Mouse (Mus musculus): ENCODE results near the gene Abhd16a.

The Abhd16a gene

DNA sequence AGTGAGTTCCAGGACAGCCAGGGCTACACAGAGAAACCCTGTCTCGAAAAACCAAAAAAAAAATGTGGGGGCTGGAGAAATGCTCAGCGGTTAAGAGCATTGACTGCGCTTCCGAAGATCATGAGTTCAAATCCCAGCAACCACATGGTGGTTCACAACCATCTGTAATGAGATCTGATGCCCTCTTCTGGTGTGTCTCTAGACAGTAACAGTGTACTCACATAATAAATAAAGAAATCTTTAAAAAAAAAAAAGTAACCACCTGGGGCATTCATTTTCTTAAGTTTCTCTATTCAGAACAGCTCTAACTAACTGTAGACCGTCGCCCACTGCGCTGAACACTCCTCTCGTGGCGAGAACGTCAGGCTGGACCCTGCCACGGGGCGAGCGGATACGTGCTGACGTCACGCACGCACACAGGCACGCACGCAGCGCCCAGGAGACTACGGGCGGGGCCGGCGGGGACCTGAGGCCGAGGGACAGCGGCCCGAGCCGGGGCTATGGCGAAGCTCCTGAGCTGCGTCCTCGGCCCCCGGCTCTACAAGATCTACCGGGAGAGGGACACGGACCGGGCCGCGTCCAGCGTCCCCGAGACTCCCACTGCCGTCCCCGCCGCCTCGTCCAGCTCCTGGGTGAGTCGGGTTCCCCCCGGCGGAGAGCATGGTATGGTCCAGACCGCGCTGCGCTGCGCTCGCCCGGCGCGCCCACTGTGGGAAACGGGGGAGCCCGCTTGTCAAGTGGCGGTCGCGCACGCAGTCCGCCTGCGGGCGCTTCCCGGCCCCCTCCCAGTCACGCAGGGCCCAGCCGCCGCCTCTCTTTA, at the start of gene Abhd16a:
TSS of gene Abhd16a (plus strand) at position 439 of the 820 bp plus-strand sequence.
- DNase-seq (ENCODE audit: low read depth) = peak; percentile 96

DNA sequence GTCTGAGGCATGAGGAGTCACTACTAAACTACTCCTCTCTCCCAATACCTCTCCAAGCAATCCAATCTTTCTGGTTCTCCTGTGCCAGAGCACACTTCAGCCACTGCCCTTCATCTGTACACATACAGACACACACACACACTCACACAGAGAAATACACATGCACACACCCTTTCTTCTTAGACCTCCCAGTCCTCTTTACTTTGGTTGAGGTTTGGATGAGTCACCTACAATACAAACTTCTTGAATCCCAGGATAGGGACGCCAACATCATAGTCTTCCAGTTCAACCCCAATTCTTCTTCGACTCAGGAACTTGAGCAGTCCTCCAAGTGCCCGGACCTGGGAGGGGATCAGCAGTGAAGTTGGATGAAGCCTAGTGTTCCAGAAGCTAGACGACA, 45.3 kb upstream of the Abhd16a start:
- no peak for DNase-seq (ENCODE audit: low read depth)

DNA sequence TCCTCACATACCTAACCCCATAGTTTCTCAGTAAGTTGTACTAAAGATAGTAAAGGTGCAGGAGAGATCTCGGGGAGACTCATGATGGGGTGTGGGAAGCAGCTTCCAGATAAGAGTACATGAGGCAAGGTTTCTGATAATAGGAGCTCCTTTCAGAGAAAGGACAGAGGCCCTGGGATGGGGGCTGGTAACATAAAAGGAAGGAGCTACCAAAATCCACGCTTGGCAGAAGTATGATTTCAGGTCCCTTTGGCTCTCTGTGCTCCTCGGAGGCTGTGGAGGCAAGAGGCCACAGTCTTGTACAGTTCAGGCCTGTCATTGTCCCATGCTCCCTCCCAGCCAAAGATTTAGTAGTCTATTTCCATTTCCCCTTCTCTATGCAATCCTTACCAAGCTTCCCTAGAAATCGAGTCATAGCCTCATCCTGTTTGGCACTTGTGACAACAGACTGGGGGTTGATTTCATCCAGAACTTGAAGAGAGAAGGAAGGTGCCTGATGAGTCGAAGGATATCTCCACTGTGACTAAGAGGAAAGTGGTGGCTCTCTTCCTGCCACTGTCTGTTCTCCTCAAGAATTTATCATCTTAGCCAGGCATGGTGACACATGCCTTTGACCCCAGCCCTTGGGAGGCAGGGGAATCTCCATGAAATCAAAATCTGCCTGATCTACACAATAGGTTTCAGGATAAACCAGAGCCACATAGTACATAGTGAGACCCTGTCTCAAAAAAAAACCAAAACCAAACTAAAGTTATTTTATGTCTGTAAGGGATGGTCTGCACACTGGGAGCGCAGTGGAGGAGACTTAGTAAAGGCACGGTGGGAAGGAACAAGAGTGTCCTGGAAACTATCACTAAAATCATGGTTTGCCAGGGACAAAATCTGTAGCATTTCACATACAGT, 43.9 kb upstream of the Abhd16a start:
- DNase-seq (ENCODE audit: low read depth) = no peak

DNA sequence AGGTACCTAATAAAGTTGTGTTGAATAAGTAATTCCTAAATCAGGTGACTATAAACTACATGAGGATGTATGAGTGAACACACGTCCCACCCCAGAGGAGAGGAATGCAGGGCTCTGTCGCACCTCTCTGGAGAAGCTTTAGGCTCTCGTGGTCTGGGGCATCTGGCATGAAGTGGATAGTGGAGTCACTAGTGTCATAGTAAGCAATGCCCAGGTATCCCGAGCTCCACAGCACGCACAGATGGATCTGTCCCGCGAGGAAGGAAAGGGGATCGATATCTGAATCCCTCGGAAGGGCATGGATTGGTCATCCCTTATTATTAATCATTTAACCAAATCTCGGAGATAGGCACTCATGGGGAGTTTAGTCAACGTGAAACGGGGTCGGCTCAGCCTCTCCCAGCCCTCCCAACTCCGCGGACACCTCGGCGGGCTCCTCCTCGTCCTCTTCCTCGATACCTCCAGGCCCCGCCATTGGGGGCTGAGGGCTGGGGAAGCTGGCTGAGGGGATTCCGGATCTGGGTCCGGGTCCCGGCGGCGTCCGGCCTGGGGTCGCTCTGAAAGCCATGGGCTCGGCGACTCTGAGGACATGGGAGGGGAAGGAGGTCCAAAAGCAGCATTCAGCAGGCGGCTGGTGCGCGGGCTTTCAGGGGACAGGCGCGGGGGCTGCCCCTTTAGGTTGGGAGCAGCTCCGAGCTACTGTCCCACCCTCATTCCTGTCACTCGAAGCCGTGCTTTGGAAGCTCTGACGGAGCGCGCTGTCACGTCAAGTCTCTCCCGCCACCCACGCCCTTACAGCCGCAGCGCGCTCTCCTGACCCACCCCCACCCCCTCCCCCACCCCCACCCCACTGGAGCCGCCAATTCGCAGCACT, 43.0 kb upstream of the Abhd16a start:
- DNase-seq (ENCODE audit: low read depth) = no peak

DNA sequence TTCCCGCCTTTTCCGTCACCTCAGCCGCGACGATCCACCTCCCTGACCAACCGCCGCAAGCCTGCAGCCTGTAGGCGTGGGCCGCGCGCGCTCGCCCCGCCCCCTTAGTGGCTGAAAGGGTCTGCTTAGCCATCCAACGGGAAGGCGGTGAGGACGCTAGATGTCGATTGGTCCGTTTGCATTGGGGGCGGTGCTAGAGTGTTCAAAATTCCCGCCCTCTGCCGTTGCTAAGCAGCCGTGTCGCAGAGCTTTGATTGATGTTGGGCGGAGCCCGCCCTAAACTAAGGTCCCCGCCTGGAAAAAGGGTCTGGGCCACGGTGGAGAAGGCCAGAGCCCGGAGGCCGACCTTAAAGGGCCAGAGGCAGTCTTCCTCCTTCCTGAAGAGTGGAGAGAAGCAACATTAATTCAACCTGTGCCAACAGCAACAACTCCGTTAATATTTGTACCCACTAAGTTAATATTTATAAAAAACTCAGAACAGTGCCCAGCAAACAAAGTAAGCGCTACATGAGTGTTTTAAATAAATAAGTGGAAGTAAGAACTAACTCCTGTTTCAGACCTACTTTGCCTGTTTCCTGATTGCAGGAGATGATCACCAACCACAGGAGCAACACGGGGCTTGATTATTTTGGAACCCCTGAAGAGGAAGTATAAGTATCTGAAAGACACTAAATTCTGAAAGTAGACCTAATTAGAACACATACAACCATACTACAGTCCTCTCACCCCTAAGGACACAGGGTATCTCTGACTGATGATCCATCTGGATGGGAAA, 42.2 kb upstream of the Abhd16a start, which contains the start of gene Msh5:
TSS of gene Msh5 (minus strand) at position 65 of the 775 bp plus-strand sequence.
- DNase-seq (ENCODE audit: low read depth) = peak; percentile 99

DNA sequence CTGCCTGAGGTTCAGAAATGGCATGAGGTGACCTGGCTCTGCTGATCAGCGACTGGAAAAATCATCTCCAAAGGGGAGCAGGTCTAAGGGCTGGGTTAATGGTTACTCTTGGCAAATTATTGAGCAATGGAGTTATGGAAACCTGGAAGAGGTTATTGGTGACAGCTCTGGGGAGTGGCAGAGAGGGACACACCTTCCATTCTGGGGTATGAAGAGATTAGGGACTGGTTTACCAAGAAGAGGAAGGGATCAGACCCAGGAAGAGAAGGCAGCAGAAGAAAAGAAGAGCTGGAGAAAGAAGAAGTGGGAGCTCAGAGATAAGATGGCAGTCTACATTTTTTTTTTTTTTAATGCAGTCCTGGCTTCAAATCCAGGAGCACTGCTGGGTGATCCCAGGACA, 41.4 kb upstream of the Abhd16a start:
- peak; percentile 46 for DNase-seq (ENCODE audit: low read depth)

DNA sequence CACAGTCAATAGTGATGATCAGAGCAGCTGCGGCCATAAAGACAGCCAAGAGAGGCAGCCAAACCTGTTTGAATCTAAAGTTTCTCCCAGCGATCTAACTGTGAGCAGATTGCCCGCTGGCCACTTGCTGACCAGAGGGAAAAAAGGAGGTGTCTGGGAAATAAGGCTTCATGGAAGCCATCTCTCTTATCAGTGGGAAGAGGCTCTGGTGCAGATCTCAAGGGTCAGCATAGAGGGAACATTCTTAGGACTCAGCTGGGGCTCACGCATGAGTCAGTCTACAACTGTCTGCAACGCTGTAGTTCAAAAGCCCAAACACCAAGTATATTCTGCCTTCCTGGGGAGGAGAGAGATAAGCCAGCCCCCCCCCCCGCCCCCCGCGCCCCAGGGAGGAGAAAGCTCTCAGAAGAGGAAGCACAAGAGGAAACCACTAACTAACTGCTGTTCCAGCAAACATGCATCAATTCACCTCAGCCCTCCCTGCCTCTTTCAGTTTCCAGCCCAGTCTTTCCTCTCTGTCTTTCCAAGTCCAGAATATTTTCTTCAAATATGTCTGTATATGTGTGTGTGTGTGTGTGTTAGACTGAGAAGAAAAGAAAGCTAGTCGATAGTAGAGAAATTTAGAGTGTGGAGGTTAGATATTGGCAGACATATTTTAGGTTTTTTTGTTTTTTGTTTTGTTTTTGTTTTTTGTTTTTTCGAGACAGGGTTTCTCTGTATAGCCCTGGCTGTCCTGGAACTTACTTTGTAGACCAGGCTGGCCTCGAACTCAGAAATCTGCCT, 40.7 kb upstream of the Abhd16a start:
- DNase-seq (ENCODE audit: low read depth) = peak; percentile 84

DNA sequence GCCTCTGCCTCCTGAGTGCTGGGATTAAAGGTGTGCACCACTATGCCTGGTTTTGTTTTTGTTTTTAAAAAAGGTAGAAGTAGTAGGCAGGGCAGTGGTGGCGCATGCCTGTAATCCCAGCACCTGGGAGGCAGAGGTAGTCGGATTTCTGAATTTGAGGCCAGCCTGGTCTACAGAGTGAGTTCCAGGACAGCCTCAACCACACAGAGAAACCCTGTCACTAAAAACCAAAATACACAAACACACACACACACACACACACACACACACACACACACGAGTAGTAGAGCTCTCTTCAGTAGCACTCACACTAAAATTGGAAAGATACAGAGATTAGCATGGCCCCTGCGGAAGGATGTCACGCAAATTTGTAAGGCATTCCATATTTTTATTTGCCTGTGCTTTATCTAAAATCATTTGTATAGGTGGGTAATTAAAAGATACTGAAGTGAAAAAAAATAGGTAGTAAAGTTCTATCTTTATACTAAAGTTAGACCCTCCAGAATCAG, 40.1 kb upstream of the Abhd16a start:
- DNase-seq (ENCODE audit: low read depth) = peak; percentile 53

DNA sequence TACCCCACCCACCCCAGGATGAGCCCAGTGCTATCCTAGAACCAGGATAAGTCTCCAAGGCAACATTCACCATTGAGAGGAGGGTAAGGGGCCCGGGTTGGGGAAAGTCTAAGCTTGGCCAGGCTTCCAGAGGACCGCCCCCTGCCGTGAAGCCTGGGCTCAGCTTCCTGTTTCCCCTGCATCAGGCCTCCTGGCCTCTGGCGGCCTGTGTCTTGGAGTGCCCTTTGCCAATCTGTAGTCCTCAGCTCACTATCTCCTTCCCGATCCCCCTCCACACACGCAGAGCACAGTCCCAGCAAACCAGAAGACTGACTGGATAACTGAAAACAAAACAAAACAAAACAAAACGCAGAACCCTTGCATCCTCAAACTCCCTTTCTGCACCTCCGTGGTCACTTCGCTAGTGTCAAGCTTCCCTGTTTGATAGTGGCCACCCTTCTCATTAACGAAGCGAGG, 39.5 kb upstream of the Abhd16a start, which contains the start of gene Clic1:
TSS of gene Clic1 (plus strand) at position 406 of the 456 bp plus-strand sequence.
- peak; percentile 72 for DNase-seq (ENCODE audit: low read depth)

DNA sequence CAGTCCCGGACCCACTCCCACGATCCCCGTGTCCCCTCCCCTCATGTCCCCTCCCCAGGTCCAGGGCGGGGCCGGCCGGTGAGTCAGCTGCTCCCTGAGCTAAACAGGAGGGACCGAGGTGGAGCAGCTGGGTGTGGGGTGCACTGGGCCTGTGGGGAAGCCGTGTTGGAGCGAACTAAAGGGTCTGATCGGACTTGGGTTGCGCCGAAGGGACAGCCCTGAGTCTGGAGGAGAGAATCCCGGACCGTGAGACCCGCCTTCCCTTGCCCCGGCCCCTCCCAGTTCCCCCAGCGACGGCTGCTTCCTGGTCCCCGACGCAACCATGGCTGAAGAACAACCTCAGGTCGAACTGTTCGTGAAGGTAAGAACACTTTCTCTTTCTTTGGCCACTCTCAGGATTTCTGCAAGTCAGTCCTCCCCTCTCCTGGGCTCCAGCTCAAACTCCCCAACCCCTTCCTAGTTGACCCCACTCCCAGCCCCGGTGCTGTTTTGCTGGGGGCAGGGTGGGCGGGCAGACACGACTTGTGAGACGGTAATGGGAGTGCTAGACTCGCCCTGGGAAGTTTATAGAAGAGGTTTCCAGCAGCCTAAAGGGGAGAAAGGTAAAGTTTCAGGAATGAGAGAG, 38.8 kb upstream of the Abhd16a start:
- DNase-seq (ENCODE audit: low read depth) = peak; percentile 85

DNA sequence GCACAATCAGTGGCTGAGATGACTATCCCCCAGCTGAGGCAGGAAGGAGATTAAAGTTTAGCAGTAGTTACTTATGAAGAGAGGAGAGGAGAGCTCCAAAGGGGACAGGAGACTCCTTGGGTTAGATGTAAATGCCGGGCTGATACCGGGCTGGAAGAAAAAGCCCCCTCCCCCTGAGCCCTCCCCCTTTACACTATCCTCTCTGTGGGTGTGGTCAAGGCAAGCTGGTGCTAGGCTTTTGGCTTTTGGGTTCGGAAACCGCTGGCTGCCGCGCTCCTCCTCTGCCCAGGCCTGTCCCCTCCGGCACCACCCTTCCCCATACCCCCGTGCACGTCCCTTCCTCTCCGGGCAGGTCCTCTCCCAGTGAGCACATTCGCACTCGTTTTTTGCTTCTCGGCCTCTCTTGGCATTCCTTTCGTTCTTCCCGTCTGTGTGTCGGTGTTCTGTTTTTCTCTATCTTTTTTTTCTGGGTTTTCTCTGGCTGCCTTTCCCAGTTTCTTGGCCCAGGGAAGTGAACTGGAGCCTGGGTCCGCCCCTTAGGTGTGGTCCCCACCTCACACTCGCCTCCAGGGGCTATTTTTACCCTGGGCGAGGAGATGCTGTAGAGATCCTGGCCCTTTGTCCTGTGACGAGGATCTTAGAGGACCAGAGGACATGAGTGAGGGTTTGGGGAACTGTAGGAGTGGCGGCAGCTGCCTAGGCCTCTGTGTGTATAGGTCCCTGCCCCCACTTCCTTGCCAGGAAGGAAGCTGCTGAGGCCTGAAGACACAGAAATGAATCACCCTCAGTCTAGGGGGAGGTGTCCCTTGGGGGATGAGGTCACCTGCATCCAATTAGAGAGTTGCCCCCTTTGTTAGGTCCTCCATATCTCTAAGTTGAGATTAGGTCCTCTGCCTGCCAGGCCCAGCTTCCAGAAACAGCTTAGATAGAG, 37.6 kb upstream of the Abhd16a start:
- peak; percentile 90 for DNase-seq (ENCODE audit: low read depth)

DNA sequence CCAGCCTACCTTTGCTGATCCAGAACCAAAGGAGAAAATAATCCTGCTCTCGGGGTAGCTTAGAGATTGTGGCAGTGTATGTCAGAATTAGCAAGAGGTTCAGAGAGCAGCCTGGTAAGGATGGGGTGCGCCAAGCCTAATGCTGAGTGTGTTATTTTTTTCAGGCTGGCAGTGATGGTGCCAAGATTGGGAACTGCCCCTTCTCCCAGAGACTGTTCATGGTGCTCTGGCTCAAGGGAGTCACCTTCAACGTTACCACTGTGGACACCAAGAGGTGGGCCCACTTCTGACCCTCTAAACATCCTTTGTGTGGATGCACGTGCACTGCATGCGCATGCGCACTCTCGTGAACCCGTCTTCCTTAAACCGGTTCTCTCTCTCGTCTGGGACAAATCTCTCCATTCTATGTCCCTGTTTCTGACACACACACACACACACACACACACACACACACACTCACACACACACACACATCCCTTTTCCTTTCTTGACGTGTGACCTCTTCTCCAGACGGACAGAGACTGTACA, 36.7 kb upstream of the Abhd16a start:
- no peak for DNase-seq (ENCODE audit: low read depth)

DNA sequence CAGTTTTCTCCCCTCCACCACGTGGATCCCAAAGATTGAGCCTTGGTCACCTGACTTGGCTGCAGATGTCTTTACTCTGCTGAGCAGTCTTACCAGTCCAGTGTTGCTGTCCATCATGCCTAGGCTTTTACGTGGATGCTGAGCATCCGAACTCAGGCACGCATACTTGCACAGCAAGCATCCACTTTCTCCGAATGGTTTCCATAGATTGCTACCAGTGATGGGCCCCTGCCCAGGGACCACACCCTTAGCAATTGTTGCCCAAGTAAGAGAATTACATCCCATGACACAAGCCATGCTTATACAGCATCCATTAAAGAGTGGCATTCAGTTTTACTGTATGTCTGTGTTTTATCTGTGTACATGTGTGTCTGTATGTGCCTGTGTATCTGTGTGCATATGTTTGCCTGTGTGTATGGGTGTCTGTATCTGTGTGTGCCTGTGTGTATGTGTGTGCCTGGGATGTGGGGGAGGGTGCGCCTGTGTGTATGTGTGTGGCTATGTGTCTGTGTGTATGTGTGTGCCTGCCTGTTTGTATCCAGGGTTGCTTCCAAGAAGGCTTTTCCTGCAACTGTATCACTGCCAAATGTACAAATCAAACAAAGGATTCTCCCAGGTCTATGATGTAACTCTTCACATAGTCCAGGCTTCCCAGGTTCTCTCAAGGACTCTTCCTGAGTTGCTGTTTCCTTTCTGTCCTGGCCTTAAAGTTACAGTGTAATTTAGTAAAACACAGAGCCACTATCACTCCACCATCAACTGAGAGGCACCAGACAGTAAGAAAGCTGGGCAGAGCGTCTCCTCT, 33.2 kb upstream of the Abhd16a start:
- no peak for DNase-seq (ENCODE audit: low read depth)

DNA sequence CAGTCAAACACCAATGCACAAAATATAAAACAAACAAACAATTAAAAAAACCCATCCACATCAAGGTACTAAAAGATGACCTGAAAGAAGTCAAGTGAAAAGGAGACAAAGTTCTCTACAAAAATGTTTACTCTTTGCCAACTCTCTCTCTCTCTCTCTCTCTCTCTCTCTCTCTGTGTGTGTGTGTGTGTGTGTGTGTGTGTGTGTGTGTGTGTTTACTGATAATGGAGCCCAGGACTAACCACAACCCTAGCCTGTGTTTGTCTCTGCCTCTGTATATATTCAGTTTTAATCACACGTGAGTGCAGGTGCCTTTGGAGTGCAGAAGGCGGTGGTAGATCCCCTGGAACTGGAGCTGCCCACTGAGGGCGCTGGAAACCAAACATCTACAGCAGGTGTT, 32.0 kb upstream of the Abhd16a start:
- DNase-seq (ENCODE audit: low read depth) = no peak

DNA sequence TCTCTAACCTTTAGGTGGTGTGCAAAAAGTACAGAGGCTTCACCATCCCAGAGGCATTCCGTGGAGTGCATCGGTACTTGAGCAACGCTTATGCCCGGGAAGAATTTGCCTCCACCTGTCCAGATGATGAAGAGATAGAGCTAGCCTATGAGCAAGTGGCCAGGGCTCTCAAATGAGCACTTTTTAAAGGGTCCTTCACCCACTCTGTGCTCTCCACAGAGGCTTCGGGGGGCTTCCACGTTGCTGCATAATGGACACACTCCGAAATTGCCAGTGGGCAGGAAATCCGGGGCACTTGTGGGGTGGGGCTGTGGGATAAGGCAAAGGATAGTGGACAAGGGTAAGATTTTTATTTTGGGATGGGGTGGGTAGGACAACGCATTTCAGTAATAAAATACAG, 30.7 kb upstream of the Abhd16a start:
- DNase-seq (ENCODE audit: low read depth) = no peak

DNA sequence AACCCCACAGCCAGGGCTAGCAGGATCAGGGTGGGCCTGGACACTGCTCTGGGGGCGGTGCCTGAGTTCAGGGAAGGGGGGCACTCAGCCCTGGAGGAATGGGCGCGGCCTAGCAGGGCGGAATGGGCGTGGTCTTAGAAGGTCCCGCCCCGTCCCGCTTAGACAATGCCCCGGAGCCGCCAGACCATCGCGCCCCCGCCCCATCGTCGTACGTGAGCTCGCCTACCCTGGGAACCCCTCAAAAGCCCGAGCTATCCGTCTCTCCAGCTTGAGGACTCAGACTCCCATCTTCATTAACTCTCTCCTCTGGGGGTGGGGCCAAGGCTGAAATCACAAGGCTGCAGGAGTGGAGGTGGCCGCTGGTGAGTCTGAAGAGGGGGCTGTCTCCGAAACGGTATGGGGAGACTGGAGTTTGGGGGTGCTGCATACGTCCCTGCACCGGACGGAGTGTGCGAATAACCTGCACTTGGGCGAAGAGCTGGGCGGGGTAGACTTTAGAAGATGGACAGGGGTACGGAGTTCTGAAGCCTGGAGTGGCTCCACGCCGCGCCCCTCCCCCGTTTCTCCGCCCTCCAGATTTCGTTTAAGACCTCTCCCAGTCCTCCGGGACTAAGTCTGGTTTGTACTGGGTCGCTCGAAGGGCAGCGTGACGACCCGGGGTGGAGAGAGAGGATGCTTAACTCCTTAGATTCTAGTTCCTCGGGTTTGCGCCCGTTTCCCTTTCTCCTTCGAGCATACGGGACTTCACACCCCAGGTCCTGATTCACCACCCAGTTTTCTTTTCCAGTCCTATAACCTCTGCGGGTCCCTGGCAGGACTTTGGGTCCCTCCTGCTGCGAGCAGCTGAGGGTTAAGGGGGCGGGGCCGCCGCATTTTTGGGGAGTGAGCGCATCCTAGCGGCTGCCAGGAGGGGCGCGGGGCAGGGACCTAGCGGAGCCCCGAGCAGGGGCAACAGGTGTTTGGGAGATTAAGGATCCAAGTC, 29.9 kb upstream of the Abhd16a start, which contains the start of gene Ddah2:
TSS of gene Ddah2 (plus strand) at position 125 of the 982 bp plus-strand sequence.
- DNase-seq (ENCODE audit: low read depth) = peak; percentile 91
